Mouse (Mus musculus) heart, adult 9 months (tissue): ENCODE data around the gene Rtraf.

Source experiments
- DNase-seq, 2 experiments: peaks; one replicate each; pipeline ENCODE4 v3.0.0; 2022; ENCODE audit warnings: low spot score in 2 of 2

Rtraf gene

GRCm38 (mm10) chr14:19800485-19800884 is 23.1 kb downstream of the Rtraf start:
- no peak for DNase-seq

- DNase-seq, result no peak
Observed at GRCm38 (mm10) chr14:19796541-19797304, 26.9 kb downstream of the Rtraf start.

GRCm38 (mm10) chr14:19794881-19795280 is 28.7 kb downstream of the Rtraf start:
- DNase-seq, result peak in 1 of 2 experiments; percentile 29

GRCm38 (mm10) chr14:19788443-19788842 is 35.2 kb downstream of the Rtraf start:
- DNase-seq, result no peak

- no peak for DNase-seq
Observed at GRCm38 (mm10) chr14:19785797-19786588, 37.6 kb downstream of the Rtraf start.

GRCm38 (mm10) chr14:19777945-19778344 is 45.7 kb downstream of the Rtraf start:
- no peak for DNase-seq

- no peak for DNase-seq
Observed at GRCm38 (mm10) chr14:19777365-19777764, 46.3 kb downstream of the Rtraf start.

GRCm38 (mm10) chr14:19776890-19777289 is 46.7 kb downstream of the Rtraf start:
- DNase-seq, result peak in 1 of 2 experiments; percentile 31

- no peak for DNase-seq
Observed at GRCm38 (mm10) chr14:19776179-19776578, 47.4 kb downstream of the Rtraf start.

- DNase-seq, result no peak
Observed at GRCm38 (mm10) chr14:19775491-19775890, 48.1 kb downstream of the Rtraf start.

- no peak for DNase-seq
Observed at GRCm38 (mm10) chr14:19774036-19774628, 49.5 kb downstream of the Rtraf start.

GRCm38 (mm10) chr14:19771173-19771572 is 52.5 kb downstream of the Rtraf start:
- no peak for DNase-seq

- no peak for DNase-seq
Observed at GRCm38 (mm10) chr14:19769441-19770200, 54.0 kb downstream of the Rtraf start.

- DNase-seq, result no peak
Observed at GRCm38 (mm10) chr14:19768648-19769047, 55.0 kb downstream of the Rtraf start.

- no peak for DNase-seq
Observed at GRCm38 (mm10) chr14:19766380-19766649, 57.3 kb downstream of the Rtraf start.

GRCm38 (mm10) chr14:19765539-19766379 is 57.9 kb downstream of the Rtraf start:
- no peak for DNase-seq

GRCm38 (mm10) chr14:19764331-19764730 is 59.3 kb downstream of the Rtraf start:
- DNase-seq, result no peak

- no peak for DNase-seq
Observed at GRCm38 (mm10) chr14:19763527-19763926, 60.1 kb downstream of the Rtraf start.

- DNase-seq, result no peak
Observed at GRCm38 (mm10) chr14:19762014-19762413, 61.6 kb downstream of the Rtraf start.
